In the genomic region with DNA sequence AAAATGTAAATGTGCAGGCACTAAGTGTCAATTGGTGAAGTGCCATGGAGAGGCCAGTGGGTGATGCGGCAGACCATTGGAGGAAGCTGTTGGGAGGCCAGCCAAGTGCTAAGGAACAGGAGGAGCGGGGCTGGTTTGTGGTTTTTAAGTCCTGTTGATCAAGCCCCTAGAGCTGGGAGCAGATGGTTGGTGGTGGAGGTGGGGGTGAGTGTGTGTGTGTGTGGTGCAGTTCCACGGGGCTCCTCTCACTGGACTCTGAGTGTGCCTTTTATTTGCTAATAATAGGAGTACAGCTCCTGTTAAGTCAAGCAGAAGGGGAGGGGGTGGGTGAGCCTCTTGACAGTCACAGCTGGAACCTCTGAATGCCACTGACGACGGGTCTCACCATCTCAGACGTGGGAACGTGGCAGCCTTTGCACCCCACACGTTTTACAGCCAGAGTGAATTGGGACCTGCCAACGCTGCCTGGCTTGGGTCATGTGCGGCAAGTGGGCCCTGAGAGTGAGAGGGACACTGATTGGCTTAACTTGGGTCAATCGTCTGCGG, we compare ENCODE assay signal across 8 mouse cellular contexts. TPM values are rescaled to one million over a fixed set of nuclear protein-coding genes. Genes with fewer than 3 reads are reported as not detected.
DNase-seq lines count a peak whose midpoint lies in the region; ATAC-seq and TF ChIP-seq lines count a peak whose summit lies in the region.

No protein-coding gene starts in this region.

- H3K36me3 ChIP-seq in heart, embryonic 13.5 days, result no peaks in the 10 kb centered on the region
- no peaks in the 10 kb centered on the region for H3K36me3 ChIP-seq in heart, embryonic 16.5 days (ENCODE audit: control insufficient read depth, insufficient read depth)
- no peaks in the 10 kb centered on the region for H3K36me3 ChIP-seq in lung, embryonic 16.5 days (ENCODE audit: control insufficient read depth, insufficient read depth, low read length)

- H3K4me1 ChIP-seq in heart, embryonic 13.5 days, result peaks cover 72% of the 10 kb centered on the region
- peaks cover 57% of the 10 kb centered on the region for H3K4me1 ChIP-seq in heart, embryonic 16.5 days (ENCODE audit: control insufficient read depth, insufficient read depth, low read length)
- peaks cover 27% of the 10 kb centered on the region for H3K4me1 ChIP-seq in lung, embryonic 16.5 days (replicated peaks; ENCODE audit: control insufficient read depth, insufficient read depth, low read length)

- TF ChIP-seq POLR2A in brain, embryonic 14.5 days (IDR thresholded peaks at IDR 0.05; ENCODE audit: borderline replicate concordance, extremely low read depth, insufficient read depth, insufficient read length, poor library complexity, severe bottlenecking), result no peak

- peak overlapping the region; percentile 34 for H3K4me2 ChIP-seq in heart, embryonic 13.5 days
- peak overlapping the region; percentile 33 for H3K4me2 ChIP-seq in heart, embryonic 16.5 days (ENCODE audit: low read depth, low read length)
- H3K4me2 ChIP-seq in lung, embryonic 16.5 days (ENCODE audit: low read depth, low read length), result peak overlapping the region; percentile 28; the same call in 1 of the 2 replicates

- intact Hi-C loops in left cerebral cortex, adult 2 months (cut with DNase I), result no loop called here

- no peak overlapping the region for H3K9ac ChIP-seq in heart, embryonic 13.5 days
- no peak overlapping the region; the same call in 1 of the 2 replicates for H3K9ac ChIP-seq in heart, embryonic 16.5 days (ENCODE audit: low read length)
- H3K9ac ChIP-seq in lung, embryonic 16.5 days (ENCODE audit: low read length), result no peak overlapping the region

- WGBS in heart, embryonic 13.5 days, result 39% methylated on average over 12 of the region's 12 CpGs
- 34% methylated on average over 12 of the region's 12 CpGs for WGBS in heart, embryonic 16.5 days
- 21% methylated on average over 12 of the region's 12 CpGs for WGBS in lung, embryonic 16.5 days

- no peaks in the 10 kb centered on the region for H3K9me3 ChIP-seq in heart, embryonic 13.5 days
- H3K9me3 ChIP-seq in heart, embryonic 16.5 days (replicated peaks; ENCODE audit: control insufficient read depth, low read length), result no peaks in the 10 kb centered on the region
- H3K9me3 ChIP-seq in lung, embryonic 16.5 days (ENCODE audit: control insufficient read depth, low read length), result no peaks in the 10 kb centered on the region

- no peak overlapping the region for H3K4me3 ChIP-seq in heart, embryonic 13.5 days
- no peak overlapping the region for H3K4me3 ChIP-seq in heart, embryonic 16.5 days (ENCODE audit: low read length)
- H3K4me3 ChIP-seq in lung, embryonic 16.5 days (ENCODE audit: low read length), result no peak overlapping the region
- no peak overlapping the region for H3K4me3 ChIP-seq in left cerebral cortex, adult 2 months

- no peak for ATAC-seq in heart, embryonic 13.5 days (ENCODE audit: extremely low read depth, insufficient number of reproducible peaks, low FRiP score, low TSS enrichment)
- ATAC-seq in heart, embryonic 16.5 days (replicated peaks; ENCODE audit: extremely low read depth, insufficient read depth, low FRiP score), result peak; percentile 49; the same call in 1 of the 2 replicates
- ATAC-seq in lung, embryonic 16.5 days (ENCODE audit: low read depth), result peak; percentile 76

- TF ChIP-seq CTCF in brain, embryonic 14.5 days (IDR thresholded peaks at IDR 0.05; ENCODE audit: borderline replicate concordance, extremely low read depth, insufficient read depth, insufficient read length), result no peak
- TF ChIP-seq CTCF in left cerebral cortex, adult 2 months (IDR thresholded peaks at IDR 0.05), result no peak

- H3K27ac ChIP-seq in heart, embryonic 13.5 days (replicated peaks), result peak overlapping the region; percentile 5; the same call in 1 of the 2 replicates
- H3K27ac ChIP-seq in heart, embryonic 16.5 days (ENCODE audit: low read length), result peak overlapping the region; percentile 77
- H3K27ac ChIP-seq in lung, embryonic 16.5 days (ENCODE audit: low read length), result peak overlapping the region; percentile 88
- H3K27ac ChIP-seq in left cerebral cortex, adult 2 months, result no peak overlapping the region

- no peaks in the 10 kb centered on the region for H3K27me3 ChIP-seq in heart, embryonic 13.5 days (replicated peaks)
- H3K27me3 ChIP-seq in heart, embryonic 16.5 days (ENCODE audit: control insufficient read depth, insufficient read depth, low read length), result no peaks in the 10 kb centered on the region
- no peaks in the 10 kb centered on the region for H3K27me3 ChIP-seq in lung, embryonic 16.5 days (ENCODE audit: control insufficient read depth, insufficient read depth, low read depth, low read length)

- no peak for DNase-seq in heart, adult 18-20 months
- peak; percentile 92 for DNase-seq in brain, embryonic 14.5 days (ENCODE audit: low read depth)
- DNase-seq in retina, embryonic 14.5 days (ENCODE audit: low spot score), result peak; percentile 69
- no peak for DNase-seq in adrenal gland, postnatal 36 days
- no peak for DNase-seq in left cerebral cortex, adult 2 months (ENCODE audit: extremely low spot score in 1 of 2, low spot score in 2 of 2)

RNA-seq across cellular contexts. Expression of gene Snx30, which starts 13.9 kb away (rescaled TPM):
- 4.1 and 4.4 TPM in 2 replicates for polyA plus RNA-seq in heart, embryonic 13.5 days (2015; fragmentation: Nextera tagmentation; extraction: Ambion mirVana)
- 1 to 10 TPM; 6.5 TPM for total RNA-seq in heart, adult 18-20 months (2021)
- 9.3 and 16.0 TPM in 2 replicates for polyA plus RNA-seq in brain, embryonic 14.5 days (2012; rRNA removed)
- 7.0 and 8.0 TPM in 2 replicates for polyA plus RNA-seq in heart, embryonic 16.5 days (2015; fragmentation: Nextera tagmentation; extraction: Ambion mirVana)
- 6.9 and 7.7 TPM in 2 replicates for polyA plus RNA-seq in lung, embryonic 16.5 days (2015; fragmentation: Nextera tagmentation; extraction: Ambion mirVana)
- total RNA-seq in adrenal gland, postnatal 36 days (2021), result 1 to 10 TPM; 5.7 to 6.0 TPM
- total RNA-seq in left cerebral cortex, adult 2 months (2021), result 10 to 100 TPM; 33.4 to 37.2 TPM

RNA-seq across cellular contexts. Expression of gene Inip, which starts 18.2 kb away (rescaled TPM):
- 39.0 and 41.7 TPM in 2 replicates for polyA plus RNA-seq in heart, embryonic 13.5 days (2015; fragmentation: Nextera tagmentation; extraction: Ambion mirVana)
- 10 to 100 TPM; 10.1 to 11.3 TPM for total RNA-seq in heart, adult 18-20 months (2021)
- polyA plus RNA-seq in brain, embryonic 14.5 days (2012; rRNA removed), result 31.3 and 32.8 TPM in 2 replicates
- polyA plus RNA-seq in heart, embryonic 16.5 days (2015; fragmentation: Nextera tagmentation; extraction: Ambion mirVana), result 39.8 and 44.0 TPM in 2 replicates
- polyA plus RNA-seq in lung, embryonic 16.5 days (2015; fragmentation: Nextera tagmentation; extraction: Ambion mirVana), result 46.9 and 47.7 TPM in 2 replicates
- total RNA-seq in adrenal gland, postnatal 36 days (2021), result 10 to 100 TPM; 14.0 to 18.1 TPM
- 10 to 100 TPM; 22.3 to 23.1 TPM for total RNA-seq in left cerebral cortex, adult 2 months (2021)

Comparison
In these comparisons a context has a peak if more than half of its experiments do, and no peak if none do; other contexts are left out.
1. DNase-seq: peak in brain, embryonic 14.5 days (single experiment) and retina, embryonic 14.5 days (single experiment); none in heart, adult 18-20 months (0 of 2), adrenal gland, postnatal 36 days (0 of 2) and left cerebral cortex, adult 2 months (0 of 2).
2. Peak in every context shown above with its lines, with median percentiles within 50 percentile points of each other: H3K4me2 ChIP-seq.